ENCODE assay signal across 16 mouse cellular contexts in genomic region chr8:11463541-11463888, GRCm38 (mm10). TPM values are rescaled to one million over a fixed set of nuclear protein-coding genes. Genes with fewer than 3 reads are reported as not detected.
DNase-seq lines count a peak whose midpoint lies in the region; ATAC-seq lines count a peak whose summit lies in the region.
"Had no signal": no experiment of that assay in that cellular context is flagged by ENCODE, and none has a peak within 500 bp of the region (broad histone marks: within the 10 kb centered on the region; RNA-seq: fewer than 3 reads in every experiment).

No protein-coding gene starts in this region.

- intact Hi-C loops in heart, postnatal 36 days (cut with DNase I) = no loop called here
- intact Hi-C loops in left cerebral cortex, postnatal 10 days (cut with DNase I) = no loop called here

- H3K4me3 ChIP-seq in heart, embryonic 12.5 days = no peak overlapping the region
- H3K4me3 ChIP-seq in kidney, embryonic 16.5 days (ENCODE audit: low read length) = no peak overlapping the region
- H3K4me3 ChIP-seq in brown adipose tissue, adult 24 weeks (ENCODE audit: insufficient read depth, low read depth, low read length) = no peak overlapping the region
- H3K4me3 ChIP-seq: embryonic facial prominence, embryonic 15.5 days; forebrain, embryonic 10.5 days; gastrocnemius, adult 2 months; limb, embryonic 12.5 days; midbrain, embryonic 12.5 days had no signal

- peaks cover 7% of the 10 kb centered on the region for H3K9me3 ChIP-seq in heart, embryonic 12.5 days (replicated peaks)
- peaks cover 6% of the 10 kb centered on the region; the same call in 1 of the 2 replicates for H3K9me3 ChIP-seq in kidney, embryonic 16.5 days (ENCODE audit: low read length)
- H3K9me3 ChIP-seq: embryonic facial prominence, embryonic 15.5 days; limb, embryonic 12.5 days had no signal

- no peak for DNase-seq in heart, postnatal 36 days
- DNase-seq in kidney, postnatal 25 days = no peak
- DNase-seq in A20 (ENCODE audit: low read depth, low spot score) = peak; percentile 87
- no peak for DNase-seq in right cerebral cortex, adult 18-20 months
- no peak for DNase-seq in left cerebral cortex, postnatal 10 days (ENCODE audit: extremely low spot score in 1 of 2, low spot score in 2 of 2)
- DNase-seq: cerebellum, postnatal 10 days; gastrocnemius, adult 2 months; thymus, postnatal 25 days had no signal

- H3K36me3 ChIP-seq in heart, embryonic 12.5 days = peaks cover 10% of the 10 kb centered on the region
- H3K36me3 ChIP-seq in kidney, embryonic 16.5 days (ENCODE audit: insufficient read depth, low read length) = peaks cover 9% of the 10 kb centered on the region
- H3K36me3 ChIP-seq: embryonic facial prominence, embryonic 15.5 days; forebrain, embryonic 10.5 days; limb, embryonic 12.5 days; midbrain, embryonic 12.5 days had no signal

- H3K4me2 ChIP-seq in heart, embryonic 12.5 days = no peak overlapping the region
- no peak overlapping the region for H3K4me2 ChIP-seq in kidney, embryonic 16.5 days (replicated peaks; ENCODE audit: low read depth, low read length)
- H3K4me2 ChIP-seq: embryonic facial prominence, embryonic 15.5 days; limb, embryonic 12.5 days; midbrain, embryonic 12.5 days had no signal

- ATAC-seq in heart, embryonic 12.5 days (ENCODE audit: insufficient number of reproducible peaks, low FRiP score) = no peak
- ATAC-seq in kidney, embryonic 16.5 days (ENCODE audit: low FRiP score, low TSS enrichment) = no peak
- ATAC-seq: hindbrain, postnatal 0 days had no signal

- peaks cover 55% of the 10 kb centered on the region for H3K4me1 ChIP-seq in heart, embryonic 12.5 days (replicated peaks)
- H3K4me1 ChIP-seq in kidney, embryonic 16.5 days (ENCODE audit: insufficient read depth, low read length) = peaks cover 40% of the 10 kb centered on the region
- peaks cover 33% of the 10 kb centered on the region for H3K4me1 ChIP-seq in brown adipose tissue, adult 24 weeks (ENCODE audit: control insufficient read depth, insufficient read depth, insufficient read length, low read length)

- peak overlapping the region; percentile 65 for H3K27ac ChIP-seq in heart, embryonic 12.5 days (ENCODE audit: poor library complexity, severe bottlenecking)
- H3K27ac ChIP-seq in kidney, embryonic 16.5 days (ENCODE audit: low read length) = peak overlapping the region; percentile 48; the same call in 1 of the 2 replicates
- peak overlapping the region; percentile 84 for H3K27ac ChIP-seq in brown adipose tissue, adult 24 weeks (replicated peaks; ENCODE audit: low read depth, low read length)
- H3K27ac ChIP-seq: embryonic facial prominence, embryonic 15.5 days; forebrain, embryonic 10.5 days; gastrocnemius, adult 2 months; hindbrain, postnatal 0 days; limb, embryonic 12.5 days; midbrain, embryonic 12.5 days had no signal

- H3K9ac ChIP-seq in heart, embryonic 12.5 days = no peak overlapping the region
- H3K9ac ChIP-seq in kidney, embryonic 16.5 days (replicated peaks; ENCODE audit: low read length) = no peak overlapping the region
- H3K9ac ChIP-seq: embryonic facial prominence, embryonic 15.5 days; limb, embryonic 12.5 days; midbrain, embryonic 12.5 days had no signal

- no peaks in the 10 kb centered on the region for H3K27me3 ChIP-seq in heart, embryonic 12.5 days (replicated peaks)
- no peaks in the 10 kb centered on the region for H3K27me3 ChIP-seq in kidney, embryonic 16.5 days (ENCODE audit: insufficient read depth, low read length)
- H3K27me3 ChIP-seq: embryonic facial prominence, embryonic 15.5 days; limb, embryonic 12.5 days; midbrain, embryonic 12.5 days had no signal

- WGBS in heart, embryonic 12.5 days = 53% methylated on average over 2 of the region's 2 CpGs
- 80% methylated on average over 2 of the region's 2 CpGs for WGBS in kidney, embryonic 16.5 days

RNA-seq across cellular contexts. Expression of gene Rab20, which starts 15.0 kb away (rescaled TPM):
- polyA plus RNA-seq in heart, embryonic 12.5 days (2016; fragmentation: Nextera tagmentation; extraction: Ambion mirVana) = 20.2 and 23.5 TPM in 2 replicates
- 10 to 100 TPM; 26.9 to 32.1 TPM for total RNA-seq in heart, postnatal 36 days (2021)
- polyA plus RNA-seq in kidney, embryonic 16.5 days (2015; fragmentation: Nextera tagmentation; extraction: Ambion mirVana) = 30.6 and 37.3 TPM in 2 replicates
- 1.6 and 3.2 TPM in 2 replicates for polyA plus RNA-seq in brown adipose tissue, adult 24 weeks (2012; ENCODE audit: insufficient read depth, insufficient read length, missing spikeins)
- total RNA-seq in left cerebral cortex, postnatal 10 days (2021) = under 1 TPM; 0.64 to 0.67 TPM

RNA-seq across cellular contexts. Expression of gene Naxd, which starts 33.8 kb away (rescaled TPM):
- polyA plus RNA-seq in heart, embryonic 12.5 days (2016; fragmentation: Nextera tagmentation; extraction: Ambion mirVana) = 68.8 and 71.0 TPM in 2 replicates
- total RNA-seq in heart, postnatal 36 days (2021) = 10 to 100 TPM; 35.6 to 39.7 TPM
- 125 and 132 TPM in 2 replicates for polyA plus RNA-seq in kidney, embryonic 16.5 days (2015; fragmentation: Nextera tagmentation; extraction: Ambion mirVana)
- polyA plus RNA-seq in brown adipose tissue, adult 24 weeks (2012; ENCODE audit: insufficient read depth, insufficient read length, missing spikeins) = 65.0 and 69.8 TPM in 2 replicates
- 10 to 100 TPM; 55.8 to 60.0 TPM for total RNA-seq in left cerebral cortex, postnatal 10 days (2021)
